Comparison of ENCODE assay signal across 24 mouse cellular contexts in the genomic region with DNA sequence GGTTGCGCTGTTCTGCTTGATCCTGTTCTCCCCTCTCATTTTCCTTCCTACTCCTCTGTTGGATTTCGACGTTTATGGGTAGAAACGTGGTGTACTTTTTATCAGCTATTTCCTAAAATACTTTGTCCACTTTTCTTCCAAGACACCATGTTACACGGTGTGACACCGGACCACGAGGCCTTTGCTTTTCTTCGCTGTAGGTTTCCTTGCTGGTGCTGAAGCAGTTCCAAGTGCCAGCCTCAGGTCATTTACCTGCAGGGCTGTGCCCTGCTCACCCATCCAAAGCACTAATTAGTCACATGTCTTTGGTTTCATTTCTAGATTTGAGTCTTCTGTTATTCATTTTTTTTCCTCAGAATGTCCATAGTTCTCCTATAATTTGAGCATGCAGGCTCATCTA.
"Had no signal": no experiment of that assay in that cellular context is flagged by ENCODE, and none has a peak within 500 bp of the region (broad histone marks: within the 10 kb centered on the region; RNA-seq: fewer than 3 reads in every experiment).

No protein-coding gene starts in this region.

- H3K4me3 ChIP-seq: layer of hippocampus, adult 2 months; left cerebral cortex, adult 2 months; limb, embryonic 12.5 days; limb, embryonic 15.5 days; liver, embryonic 15.5 days; lung, embryonic 15.5 days; megakaryocyte, embryonic 14.5 days; midbrain, embryonic 10.5 days; midbrain, embryonic 13.5 days; myocyte; neural tube, embryonic 13.5 days; stomach, embryonic 15.5 days had no signal

- H3K4me2 ChIP-seq: limb, embryonic 12.5 days; limb, embryonic 15.5 days; liver, embryonic 11.5 days; liver, embryonic 15.5 days; lung, embryonic 15.5 days; midbrain, embryonic 13.5 days; neural tube, embryonic 13.5 days; stomach, embryonic 15.5 days had no signal

- H3K9ac ChIP-seq: limb, embryonic 12.5 days; limb, embryonic 15.5 days; liver, embryonic 15.5 days; lung, embryonic 15.5 days; midbrain, embryonic 13.5 days; neural tube, embryonic 13.5 days; stomach, embryonic 15.5 days had no signal

- H3K27ac ChIP-seq: layer of hippocampus, adult 2 months; left cerebral cortex, adult 2 months; limb, embryonic 12.5 days; limb, embryonic 15.5 days; liver, embryonic 15.5 days; lung, embryonic 15.5 days; midbrain, embryonic 10.5 days; midbrain, embryonic 13.5 days; neural tube, embryonic 13.5 days; stomach, embryonic 15.5 days had no signal

- H3K9me3 ChIP-seq: limb, embryonic 12.5 days; limb, embryonic 15.5 days; liver, embryonic 15.5 days; lung, embryonic 15.5 days; megakaryocyte, embryonic 14.5 days; midbrain, embryonic 10.5 days; midbrain, embryonic 13.5 days; neural tube, embryonic 13.5 days; stomach, embryonic 15.5 days had no signal

- H3K27me3 ChIP-seq: limb, embryonic 12.5 days; limb, embryonic 15.5 days; liver, embryonic 15.5 days; lung, embryonic 15.5 days; megakaryocyte, embryonic 14.5 days; midbrain, embryonic 13.5 days; neural tube, embryonic 13.5 days; stomach, embryonic 15.5 days had no signal

- H3K4me1 ChIP-seq: limb, embryonic 12.5 days; limb, embryonic 15.5 days; liver, embryonic 15.5 days; lung, embryonic 15.5 days; megakaryocyte, embryonic 14.5 days; midbrain, embryonic 10.5 days; midbrain, embryonic 13.5 days; stomach, embryonic 15.5 days had no signal

- H3K36me3 ChIP-seq: limb, embryonic 15.5 days; liver, embryonic 15.5 days; lung, embryonic 15.5 days; midbrain, embryonic 13.5 days; stomach, embryonic 15.5 days had no signal

- ATAC-seq: intestine, embryonic 16.5 days; midbrain, embryonic 13.5 days; midbrain, embryonic 16.5 days had no signal

- DNase-seq: layer of hippocampus, postnatal 36 days; left cerebral cortex, postnatal 4 days; lung, adult 18-20 months; lung, postnatal 10 days; lung, postnatal 36 days; retina, postnatal 1 day; right cerebral cortex, postnatal 25 days; spleen, adult 18-20 months; thymus, postnatal 25 days had no signal
